Mouse (Mus musculus) E14TG2a.4 (cell line): Measurements from ENCODE around the gene St6galnac3.

ENCODE experiments used
- H3K27me3 ChIP-seq: 2 replicates; pipeline ENCODE4 v1.6.1; 2014; ENCODE audit warnings: low read length, control low read depth; ENCODE audit not compliant: insufficient read depth
- H3K36me3 ChIP-seq: 2 replicates; pipeline ENCODE4 v1.6.1; 2014; ENCODE audit warnings: low read length, control low read depth; ENCODE audit not compliant: insufficient read depth
- H3K4me1 ChIP-seq: replicated peaks from 2 replicates; pipeline ENCODE4 v1.6.1; 2014; ENCODE audit warnings: low read depth, low read length, control low read depth
- H3K4me3 ChIP-seq: replicated peaks from 2 replicates; pipeline ENCODE4 v1.5.1; 2014; ENCODE audit warnings: mild to moderate bottlenecking, low read length
- H3K9me3 ChIP-seq: 2 replicates; pipeline ENCODE4 v1.6.1; 2014; ENCODE audit warnings: low read length, control low read depth
- CTCF ChIP-seq: conservative IDR thresholded peaks from 2 replicates; pipeline ENCODE4 v1.5.1; 2014; ENCODE audit warnings: low read length
- NANOG ChIP-seq: IDR thresholded peaks from 2 replicates; pipeline ENCODE4 v1.6.1; 2014; ENCODE audit warnings: borderline replicate concordance, low read length, mixed read lengths
- POU5F1 ChIP-seq: IDR thresholded peaks from 2 replicates; pipeline ENCODE4 v1.6.1; 2014; ENCODE audit warnings: low read length, borderline replicate concordance

St6galnac3 gene

DNA sequence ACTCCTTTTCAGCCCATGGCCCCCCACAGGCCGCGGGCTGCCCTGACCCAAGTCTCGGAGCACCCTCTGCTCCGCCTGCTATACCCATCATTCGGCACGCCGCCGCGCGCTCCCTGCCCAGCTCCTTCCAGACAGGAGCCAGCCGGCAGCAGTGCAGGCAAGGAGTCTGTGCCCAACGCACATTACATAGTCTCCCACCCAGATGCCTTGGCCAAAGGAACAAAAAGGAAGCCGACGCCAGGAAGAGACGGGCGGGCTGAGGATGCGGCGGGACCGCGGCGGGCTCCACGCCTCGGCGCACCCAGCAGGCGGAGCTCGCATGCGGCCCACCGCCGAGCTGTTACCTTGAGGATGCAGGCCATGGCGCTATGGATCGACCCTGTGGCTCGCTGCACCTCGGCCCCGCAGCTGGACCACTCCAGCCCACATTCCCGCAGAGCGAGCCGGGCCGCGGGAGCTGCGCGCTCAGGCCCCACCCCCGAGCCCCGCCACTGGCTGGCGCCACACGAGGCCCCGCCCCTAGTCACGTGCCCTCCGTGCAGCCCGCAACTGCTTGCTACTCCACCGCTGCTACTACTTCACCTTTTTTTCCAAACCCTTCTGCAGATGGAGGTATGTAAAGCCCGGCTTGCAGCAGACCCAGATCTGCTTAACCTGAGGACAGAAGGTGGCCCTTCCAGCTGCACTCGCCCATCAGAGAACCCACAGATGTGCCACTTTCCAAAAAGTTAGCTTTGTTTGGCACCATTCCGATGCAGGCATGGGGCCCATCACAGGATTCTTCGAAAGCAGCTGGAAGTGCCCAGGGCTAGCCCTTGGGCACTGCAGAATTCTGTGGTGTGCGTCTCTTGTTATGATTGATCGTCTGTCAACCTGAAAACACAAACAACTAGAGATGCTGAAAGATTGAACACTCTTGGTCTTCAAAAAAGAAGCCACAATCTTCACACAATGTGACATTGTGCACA, at the start of gene St6galnac3:
St6galnac3 (minus strand) TSS at position 474 of the 968 bp plus-strand sequence.
- TF ChIP-seq CTCF (no peak), POU5F1 (no peak), NANOG (no peak)
- no peaks in the 10 kb centered on the region for H3K9me3 ChIP-seq
- H3K36me3 ChIP-seq = no peaks in the 10 kb centered on the region
- H3K4me1 ChIP-seq = peaks cover 22% of the 10 kb centered on the region
- peak within 1 kb of the TSS; percentile 92 for H3K4me3 ChIP-seq
- peaks cover 22% of the 10 kb centered on the region for H3K27me3 ChIP-seq

DNA sequence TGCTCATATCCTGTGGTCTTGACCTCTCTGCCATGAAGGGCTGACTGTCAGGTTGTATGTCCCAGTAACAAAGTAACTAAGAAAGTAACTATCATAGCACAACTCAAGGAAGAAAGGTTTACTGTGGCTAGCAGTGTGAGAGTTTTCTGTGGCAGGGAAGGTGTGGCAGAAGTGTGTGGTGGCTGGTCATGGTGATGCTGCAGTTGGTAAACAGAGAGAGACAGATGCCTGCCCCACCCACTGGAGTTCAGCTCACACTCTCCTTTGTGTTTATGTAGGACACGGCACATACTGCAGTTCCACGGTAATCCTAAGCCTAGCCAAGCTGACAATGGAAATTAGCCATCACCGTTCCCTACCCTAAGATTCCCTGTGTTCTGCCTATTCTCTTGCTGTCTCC, 49.6 kb upstream of the St6galnac3 start:
- Histone ChIP-seq H3K4me1 (no peaks in the 10 kb centered on the region), H3K36me3 (no peaks in the 10 kb centered on the region), H3K4me3 (no peak overlapping the region), H3K27me3 (no peaks in the 10 kb centered on the region), H3K9me3 (no peaks in the 10 kb centered on the region)
- TF ChIP-seq NANOG = no peak

GRCm38 (mm10) chr3:153771479-153771878, 46.5 kb upstream of the St6galnac3 start:
- TF ChIP-seq NANOG (no peak), CTCF (no peak), POU5F1 (no peak)
- no peaks in the 10 kb centered on the region for H3K27me3 ChIP-seq
- no peak overlapping the region for H3K4me3 ChIP-seq

GRCm38 (mm10) chr3:153770573-153770972, 45.6 kb upstream of the St6galnac3 start:
- Histone ChIP-seq H3K4me1 (no peaks in the 10 kb centered on the region), H3K9me3 (no peaks in the 10 kb centered on the region; the same call in 1 of the 2 replicates), H3K4me3 (no peak overlapping the region), H3K36me3 (no peaks in the 10 kb centered on the region), H3K27me3 (no peaks in the 10 kb centered on the region)
- TF ChIP-seq NANOG = no peak
- no peak for TF ChIP-seq POU5F1
- TF ChIP-seq CTCF = no peak

More at GRCm38 (mm10) chr3:153771479-153771878, 46.5 kb upstream of the St6galnac3 start:
- Histone ChIP-seq H3K9me3 (no peaks in the 10 kb centered on the region; the same call in 1 of the 2 replicates), H3K4me1 (no peaks in the 10 kb centered on the region), H3K36me3 (no peaks in the 10 kb centered on the region)

DNA sequence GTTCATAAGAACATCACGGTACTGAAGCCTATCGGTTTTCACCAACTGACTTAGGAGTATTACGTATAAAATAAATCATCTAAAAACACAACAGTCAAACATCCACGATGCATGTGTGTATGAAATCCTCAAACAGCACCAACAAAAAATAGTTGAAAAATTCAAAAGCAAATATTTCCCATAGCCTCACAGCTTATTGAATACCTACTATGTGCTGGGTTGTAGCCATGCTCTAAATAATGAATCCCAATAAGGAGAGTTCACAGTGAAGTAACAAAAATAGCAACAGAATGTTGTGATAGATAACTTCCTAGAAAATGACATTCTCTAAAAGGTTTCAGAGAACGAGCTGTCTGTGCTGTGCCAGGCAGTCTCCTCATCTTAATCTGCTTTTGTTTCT, 44.2 kb upstream of the St6galnac3 start:
- Histone ChIP-seq H3K4me1 (no peaks in the 10 kb centered on the region), H3K27me3 (no peaks in the 10 kb centered on the region), H3K4me3 (no peak overlapping the region), H3K36me3 (no peaks in the 10 kb centered on the region), H3K9me3 (no peaks in the 10 kb centered on the region; the same call in 1 of the 2 replicates)
- no peak for TF ChIP-seq POU5F1
- TF ChIP-seq NANOG = no peak
- no peak for TF ChIP-seq CTCF

DNA sequence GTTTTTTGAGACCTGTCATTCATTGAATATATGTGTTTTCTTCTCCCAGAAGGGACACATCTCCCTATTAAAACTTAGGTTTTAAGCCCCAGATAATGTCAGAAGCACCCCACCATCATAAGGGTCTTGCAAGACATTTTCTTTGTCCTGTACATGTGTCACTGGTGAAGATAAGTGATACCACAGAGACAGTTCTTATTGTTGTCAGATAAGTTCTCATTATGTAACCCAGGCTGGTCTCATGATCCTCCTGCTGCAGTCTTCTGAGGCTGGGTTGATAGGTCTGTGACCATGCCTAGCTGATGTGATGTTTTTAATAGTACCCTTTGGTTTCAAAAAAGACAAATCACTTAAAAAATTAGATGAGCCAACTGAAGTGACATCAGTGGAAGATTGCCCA, 40.2 kb upstream of the St6galnac3 start:
- TF ChIP-seq POU5F1 = no peak
- TF ChIP-seq CTCF = no peak
- no peak for TF ChIP-seq NANOG
- Histone ChIP-seq H3K4me1 (no peaks in the 10 kb centered on the region), H3K27me3 (no peaks in the 10 kb centered on the region; the same call in 1 of the 2 replicates), H3K36me3 (no peaks in the 10 kb centered on the region), H3K4me3 (no peak overlapping the region), H3K9me3 (no peaks in the 10 kb centered on the region; the same call in 1 of the 2 replicates)

DNA sequence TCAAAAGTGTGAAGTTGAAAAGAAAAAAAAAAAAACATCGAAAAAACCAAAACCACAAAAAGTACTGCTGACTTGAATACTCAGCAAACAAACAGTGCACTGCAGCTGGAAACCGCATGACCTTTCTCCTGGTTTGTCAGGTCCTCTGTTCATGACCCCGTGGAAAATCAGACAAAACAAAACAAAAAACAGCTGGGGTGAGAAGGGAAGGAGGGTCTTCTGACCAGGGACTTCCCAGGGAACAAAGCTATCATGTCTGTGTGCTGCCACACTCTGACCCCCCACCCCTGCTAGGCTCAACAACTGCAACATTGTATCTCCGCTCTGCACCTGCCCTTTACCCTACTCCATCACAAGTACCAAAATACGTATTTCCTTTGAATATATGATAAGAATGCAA, 39.8 kb upstream of the St6galnac3 start:
- Histone ChIP-seq H3K9me3 (no peaks in the 10 kb centered on the region; the same call in 1 of the 2 replicates), H3K4me3 (no peak overlapping the region), H3K4me1 (no peaks in the 10 kb centered on the region), H3K36me3 (no peaks in the 10 kb centered on the region), H3K27me3 (no peaks in the 10 kb centered on the region; the same call in 1 of the 2 replicates)
- TF ChIP-seq CTCF (no peak), NANOG (no peak), POU5F1 (no peak)

GRCm38 (mm10) chr3:153761171-153761570, 36.2 kb upstream of the St6galnac3 start:
- Histone ChIP-seq H3K36me3 (no peaks in the 10 kb centered on the region), H3K4me1 (no peaks in the 10 kb centered on the region), H3K9me3 (no peaks in the 10 kb centered on the region), H3K27me3 (peaks cover 5% of the 10 kb centered on the region; the same call in 1 of the 2 replicates), H3K4me3 (no peak overlapping the region)
- no peak for TF ChIP-seq CTCF
- no peak for TF ChIP-seq POU5F1
- TF ChIP-seq NANOG = no peak
